Mouse (Mus musculus): ENCODE measurements at regions not wholly inside any gene's neighbourhood (a gene's known extent, or its start where the extent isn't known, plus 50 kb on each side); places are given as distances from the start of the nearest gene placed in this dataset.

GRCm38 (mm10) chr1:128803058-128803432, 211.0 kb upstream of the Cxcr4 start:
- Histone ChIP-seq H3K9me3 (replicated peaks; ENCODE audit: control insufficient read depth, insufficient read depth, low read length, poor library complexity, severe bottlenecking) (no peaks in the 10 kb centered on the region), H3K9ac (ENCODE audit: low read depth, poor library complexity, severe bottlenecking) (no peak overlapping the region), H3K36me3 (ENCODE audit: control insufficient read depth, insufficient read depth, low read length, poor library complexity, severe bottlenecking) (no peaks in the 10 kb centered on the region), H3K27ac (ENCODE audit: insufficient read depth, low read length) (no peak overlapping the region), H3K27me3 (ENCODE audit: control insufficient read depth, insufficient read depth, low read length, poor library complexity, severe bottlenecking) (no peaks in the 10 kb centered on the region), H3K4me1 (ENCODE audit: control insufficient read depth, insufficient read depth, low read length) (no peaks in the 10 kb centered on the region), H3K4me3 (ENCODE audit: low read depth, low read length) (no peak overlapping the region)
- no peak for TF ChIP-seq POLR2A (IDR thresholded peaks at IDR 0.05; ENCODE audit: insufficient read depth, low read length)
- no peak for TF ChIP-seq CTCF (IDR thresholded peaks at IDR 0.05; ENCODE audit: low read depth, low read length)
- no peak for TF ChIP-seq EP300 (IDR thresholded peaks at IDR 0.05; ENCODE audit: insufficient read depth, low read depth, low read length)

- H3K4me3 ChIP-seq (ENCODE audit: low read depth, low read length) = no peak overlapping the region
Measured at GRCm38 (mm10) chr1:128798721-128799120, 206.6 kb upstream of the Cxcr4 start.

GRCm38 (mm10) chr1:128795654-128796053, 203.6 kb upstream of the Cxcr4 start:
- no peaks in the 10 kb centered on the region for H3K9me3 ChIP-seq (replicated peaks; ENCODE audit: control insufficient read depth, insufficient read depth, low read length, poor library complexity, severe bottlenecking)

More at GRCm38 (mm10) chr1:128798721-128799120, 206.6 kb upstream of the Cxcr4 start:
- Histone ChIP-seq H3K27me3 (ENCODE audit: control insufficient read depth, insufficient read depth, low read length, poor library complexity, severe bottlenecking) (no peaks in the 10 kb centered on the region), H3K9ac (ENCODE audit: low read depth, poor library complexity, severe bottlenecking) (no peak overlapping the region), H3K9me3 (replicated peaks; ENCODE audit: control insufficient read depth, insufficient read depth, low read length, poor library complexity, severe bottlenecking) (no peaks in the 10 kb centered on the region), H3K27ac (ENCODE audit: insufficient read depth, low read length) (no peak overlapping the region), H3K4me1 (ENCODE audit: control insufficient read depth, insufficient read depth, low read length) (no peaks in the 10 kb centered on the region), H3K36me3 (ENCODE audit: control insufficient read depth, insufficient read depth, low read length, poor library complexity, severe bottlenecking) (no peaks in the 10 kb centered on the region)
- TF ChIP-seq CTCF (IDR thresholded peaks at IDR 0.05; ENCODE audit: low read depth, low read length) = no peak
- TF ChIP-seq EP300 (IDR thresholded peaks at IDR 0.05; ENCODE audit: insufficient read depth, low read depth, low read length) = no peak
- no peak for TF ChIP-seq POLR2A (IDR thresholded peaks at IDR 0.05; ENCODE audit: insufficient read depth, low read length)

DNA sequence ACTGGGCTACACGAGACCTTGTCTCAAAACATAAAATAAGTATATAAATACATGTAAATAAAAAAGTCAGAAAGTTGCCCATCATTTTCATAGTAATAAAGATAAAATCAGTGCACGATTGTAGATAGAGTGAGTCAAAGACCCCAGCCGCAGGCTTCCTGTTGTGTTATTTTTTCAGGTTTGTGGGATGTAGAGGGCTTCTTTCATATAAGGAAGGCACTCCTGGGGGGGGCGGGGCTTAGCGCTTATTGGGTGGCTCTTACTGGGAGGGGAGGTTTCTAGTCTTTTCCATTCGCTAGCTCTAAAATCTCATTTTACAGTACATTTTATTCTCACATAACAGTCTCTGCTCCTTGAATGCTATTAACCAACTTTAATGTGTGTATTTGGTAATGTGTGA, 198.8 kb upstream of the Cxcr4 start:
- Histone ChIP-seq H3K27me3 (ENCODE audit: control insufficient read depth, insufficient read depth, low read length, poor library complexity, severe bottlenecking) (no peaks in the 10 kb centered on the region), H3K9me3 (replicated peaks; ENCODE audit: control insufficient read depth, insufficient read depth, low read length, poor library complexity, severe bottlenecking) (no peaks in the 10 kb centered on the region), H3K36me3 (ENCODE audit: control insufficient read depth, insufficient read depth, low read length, poor library complexity, severe bottlenecking) (no peaks in the 10 kb centered on the region), H3K4me3 (ENCODE audit: low read depth, low read length) (no peak overlapping the region), H3K27ac (ENCODE audit: insufficient read depth, low read length) (no peak overlapping the region), H3K9ac (ENCODE audit: low read depth, poor library complexity, severe bottlenecking) (no peak overlapping the region), H3K4me1 (ENCODE audit: control insufficient read depth, insufficient read depth, low read length) (no peaks in the 10 kb centered on the region)
- no peak for TF ChIP-seq CTCF (IDR thresholded peaks at IDR 0.05; ENCODE audit: low read depth, low read length)
- no peak for TF ChIP-seq EP300 (IDR thresholded peaks at IDR 0.05; ENCODE audit: insufficient read depth, low read depth, low read length)
- no peak for TF ChIP-seq POLR2A (IDR thresholded peaks at IDR 0.05; ENCODE audit: insufficient read depth, low read length)

More at GRCm38 (mm10) chr1:128795654-128796053, 203.6 kb upstream of the Cxcr4 start:
- Histone ChIP-seq H3K27me3 (ENCODE audit: control insufficient read depth, insufficient read depth, low read length, poor library complexity, severe bottlenecking) (no peaks in the 10 kb centered on the region), H3K9ac (ENCODE audit: low read depth, poor library complexity, severe bottlenecking) (no peak overlapping the region), H3K4me1 (ENCODE audit: control insufficient read depth, insufficient read depth, low read length) (no peaks in the 10 kb centered on the region), H3K27ac (ENCODE audit: insufficient read depth, low read length) (no peak overlapping the region), H3K4me3 (ENCODE audit: low read depth, low read length) (no peak overlapping the region), H3K36me3 (ENCODE audit: control insufficient read depth, insufficient read depth, low read length, poor library complexity, severe bottlenecking) (no peaks in the 10 kb centered on the region)
- TF ChIP-seq EP300 (IDR thresholded peaks at IDR 0.05; ENCODE audit: insufficient read depth, low read depth, low read length) (no peak), POLR2A (IDR thresholded peaks at IDR 0.05; ENCODE audit: insufficient read depth, low read length) (no peak), CTCF (IDR thresholded peaks at IDR 0.05; ENCODE audit: low read depth, low read length) (no peak)

GRCm38 (mm10) chr1:128789567-128790335, 197.7 kb upstream of the Cxcr4 start:
- no peak overlapping the region for H3K4me3 ChIP-seq (ENCODE audit: low read depth, low read length)
- no peaks in the 10 kb centered on the region for H3K4me1 ChIP-seq (ENCODE audit: control insufficient read depth, insufficient read depth, low read length)
- TF ChIP-seq EP300 (IDR thresholded peaks at IDR 0.05; ENCODE audit: insufficient read depth, low read depth, low read length) = no peak
- no peak for TF ChIP-seq POLR2A (IDR thresholded peaks at IDR 0.05; ENCODE audit: insufficient read depth, low read length)
- no peak for TF ChIP-seq CTCF (IDR thresholded peaks at IDR 0.05; ENCODE audit: low read depth, low read length)
- H3K27me3 ChIP-seq (ENCODE audit: control insufficient read depth, insufficient read depth, low read length, poor library complexity, severe bottlenecking) = no peaks in the 10 kb centered on the region
- no peaks in the 10 kb centered on the region for H3K36me3 ChIP-seq (ENCODE audit: control insufficient read depth, insufficient read depth, low read length, poor library complexity, severe bottlenecking)
- H3K9ac ChIP-seq (ENCODE audit: low read depth, poor library complexity, severe bottlenecking) = no peak overlapping the region
- H3K9me3 ChIP-seq (replicated peaks; ENCODE audit: control insufficient read depth, insufficient read depth, low read length, poor library complexity, severe bottlenecking) = no peaks in the 10 kb centered on the region
- no peak overlapping the region for H3K27ac ChIP-seq (ENCODE audit: insufficient read depth, low read length)

DNA sequence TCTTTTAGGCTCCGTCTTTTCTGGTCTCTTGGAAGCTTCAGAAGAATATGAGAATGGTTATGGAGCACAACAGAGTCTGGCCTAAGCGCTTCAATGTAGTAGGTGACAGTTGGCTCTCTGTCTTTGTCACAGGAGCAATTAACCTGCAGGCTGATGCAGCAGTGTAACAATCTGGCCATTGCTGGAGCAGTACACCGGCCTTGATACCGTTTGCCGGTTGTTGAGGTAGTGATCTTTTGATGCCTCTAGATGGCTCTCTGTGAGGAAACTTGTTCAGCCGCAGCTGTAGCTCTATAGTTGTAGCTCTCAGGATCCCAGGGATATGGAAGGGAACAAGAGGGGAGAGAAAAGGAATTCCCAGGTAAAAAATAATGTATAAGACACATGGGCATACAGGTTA, 196.1 kb upstream of the Cxcr4 start:
- H3K4me1 ChIP-seq (ENCODE audit: control insufficient read depth, insufficient read depth, low read length) = no peaks in the 10 kb centered on the region
- no peak overlapping the region for H3K9ac ChIP-seq (ENCODE audit: low read depth, poor library complexity, severe bottlenecking)
- TF ChIP-seq EP300 (IDR thresholded peaks at IDR 0.05; ENCODE audit: insufficient read depth, low read depth, low read length) = no peak
- no peak for TF ChIP-seq POLR2A (IDR thresholded peaks at IDR 0.05; ENCODE audit: insufficient read depth, low read length)
- no peak for TF ChIP-seq CTCF (IDR thresholded peaks at IDR 0.05; ENCODE audit: low read depth, low read length)
- no peak overlapping the region for H3K4me3 ChIP-seq (ENCODE audit: low read depth, low read length)
- H3K36me3 ChIP-seq (ENCODE audit: control insufficient read depth, insufficient read depth, low read length, poor library complexity, severe bottlenecking) = no peaks in the 10 kb centered on the region
- H3K27me3 ChIP-seq (ENCODE audit: control insufficient read depth, insufficient read depth, low read length, poor library complexity, severe bottlenecking) = no peaks in the 10 kb centered on the region
- no peak overlapping the region for H3K27ac ChIP-seq (ENCODE audit: insufficient read depth, low read length)
- no peaks in the 10 kb centered on the region for H3K9me3 ChIP-seq (replicated peaks; ENCODE audit: control insufficient read depth, insufficient read depth, low read length, poor library complexity, severe bottlenecking)

Data from ES-Bruce4 (cell line).